Mouse (Mus musculus) spleen, adult 2 months (tissue): ENCODE results near the gene Gba2.

Experiments used
- CTCF ChIP-seq: fragments of 200-500 bp; IDR thresholded peaks from 2 replicates; pipeline ENCODE4 v1.5.1; 2011; ENCODE audit warnings: mild to moderate bottlenecking, inconsistent platforms; ENCODE audit not compliant: insufficient read depth, insufficient read length, insufficient replicate concordance; ENCODE audit errors: extremely low read depth
- POLR2A ChIP-seq: fragments of 200-500 bp; IDR thresholded peaks from 2 replicates; pipeline ENCODE4 v1.6.1; 2011; ENCODE audit warnings: low read depth, low read length, inconsistent platforms

DNA sequence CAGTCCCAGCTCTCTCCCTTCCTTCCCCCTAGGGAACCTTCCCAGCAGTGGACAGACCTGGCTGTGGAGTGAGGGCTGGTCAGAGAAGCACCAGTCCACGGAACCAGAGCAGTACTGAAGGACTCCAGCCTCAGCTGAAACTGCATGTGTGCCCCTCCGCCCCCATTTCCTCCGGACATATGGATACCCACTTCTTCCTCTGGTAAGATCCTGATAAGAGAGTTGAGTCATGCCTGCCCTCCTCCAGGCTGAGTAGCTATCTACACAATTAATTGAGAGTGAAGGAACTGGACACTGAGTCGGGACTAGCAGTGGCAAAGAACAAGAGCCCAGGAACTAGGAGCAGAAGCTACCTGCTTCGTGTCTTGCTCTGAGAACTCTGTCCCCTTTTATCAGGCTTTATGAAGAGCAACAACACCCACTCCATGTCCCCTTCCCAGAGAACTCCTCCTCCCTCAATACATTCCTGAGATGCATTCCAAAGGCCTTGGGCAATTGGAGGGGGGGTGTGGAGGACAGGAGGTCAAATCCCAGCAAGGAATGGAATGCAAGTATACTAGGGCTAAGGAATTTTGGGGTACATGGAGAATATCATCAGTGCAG is 20.5 kb downstream of the Gba2 start:
- TF ChIP-seq CTCF (no peak), POLR2A (no peak)
